Mouse (Mus musculus) megakaryocyte, embryonic 14.5 days (primary cell): ENCODE measurements around the gene Gm43518. TPM values are rescaled to one million over a fixed set of nuclear protein-coding genes. Genes with fewer than 3 reads are reported as not detected.
A peak's percentile ranks its signal among the peaks of the same experiment; 100 is the strongest.

Experiments used
- H3K27me3 ChIP-seq: replicated peaks from 2 replicates; pipeline ENCODE3; 2012; ENCODE audit warnings: inconsistent platforms
- H3K36me3 ChIP-seq: replicated peaks from 2 replicates; pipeline ENCODE3; 2012; ENCODE audit warnings: low read length, inconsistent platforms, mixed read lengths
- H3K4me1 ChIP-seq: 2 replicates; pipeline ENCODE4 v1.6.1; 2012; ENCODE audit warnings: inconsistent platforms
- H3K4me3 ChIP-seq: replicated peaks from 2 replicates; pipeline ENCODE3; 2012; ENCODE audit warnings: moderate library complexity, mild to moderate bottlenecking, inconsistent platforms
- H3K9me3 ChIP-seq: 2 replicates; pipeline ENCODE4 v1.6.1; 2012; ENCODE audit warnings: inconsistent platforms
- FLI1 ChIP-seq: IDR thresholded peaks from 2 replicates; pipeline ENCODE4 v1.6.1; 2012; ENCODE audit warnings: low read length, inconsistent platforms, mixed read lengths
- GATA1 ChIP-seq: IDR thresholded peaks from 3 replicates; pipeline ENCODE4 v1.6.1; 2012; ENCODE audit warnings: mixed read lengths, low read length, inconsistent platforms, borderline replicate concordance
- polyA plus RNA-seq: library from polyadenylated mRNA; stranded (reverse); fragments of >175 nt; gene quantifications from 2 replicates; pipeline ENCODE4 v1.2.3, GENCODE M21; 2012; ENCODE audit warnings: low replicate concordance; ENCODE audit not compliant: insufficient read depth

Gene Gm43518
- polyA plus RNA-seq, 1 experiment = not detected

DNA sequence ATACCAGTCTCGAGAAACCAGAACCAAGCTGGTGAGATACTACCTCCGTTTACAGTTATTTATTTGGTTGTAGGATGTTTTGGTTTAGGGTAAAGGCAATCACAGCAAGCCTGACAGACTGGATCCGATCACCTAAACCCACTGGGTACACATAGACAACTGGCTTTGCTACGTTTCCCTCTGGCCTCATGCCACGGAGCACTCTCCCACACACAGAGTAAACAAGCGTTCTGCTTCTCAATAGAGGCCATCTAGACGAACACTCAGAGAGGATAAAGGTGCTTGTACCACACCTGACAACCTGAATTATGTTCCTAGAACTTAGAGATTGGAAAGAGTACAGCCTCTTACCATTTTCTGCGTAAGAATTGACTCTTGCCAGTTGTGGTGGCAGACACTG is 32.9 kb downstream of the Gm43518 start:
- TF ChIP-seq FLI1 (no peak), GATA1 (no peak)
- no peaks in the 10 kb centered on the region; the same call in 1 of the 2 replicates for H3K9me3 ChIP-seq
- H3K27me3 ChIP-seq = peaks cover 12% of the 10 kb centered on the region
- H3K4me1 ChIP-seq = peaks cover 3% of the 10 kb centered on the region
- no peak overlapping the region for H3K4me3 ChIP-seq
- H3K36me3 ChIP-seq = no peaks in the 10 kb centered on the region

- TF ChIP-seq FLI1 (no peak), GATA1 (no peak)
- H3K4me3 ChIP-seq = no peak overlapping the region
- peaks cover 3% of the 10 kb centered on the region for H3K4me1 ChIP-seq
- H3K9me3 ChIP-seq = no peaks in the 10 kb centered on the region; the same call in 1 of the 2 replicates
- H3K27me3 ChIP-seq = peaks cover 12% of the 10 kb centered on the region
- H3K36me3 ChIP-seq = no peaks in the 10 kb centered on the region
Measured at GRCm38 (mm10) chr5:123961046-123961445, 33.8 kb downstream of the Gm43518 start.

GRCm38 (mm10) chr5:123964208-123964607 is 37.0 kb downstream of the Gm43518 start:
- Histone ChIP-seq H3K4me3 (no peak overlapping the region), H3K36me3 (no peaks in the 10 kb centered on the region), H3K9me3 (no peaks in the 10 kb centered on the region; the same call in 1 of the 2 replicates), H3K27me3 (peaks cover 10% of the 10 kb centered on the region), H3K4me1 (peaks cover 6% of the 10 kb centered on the region)
- TF ChIP-seq GATA1 (no peak), FLI1 (no peak)

DNA sequence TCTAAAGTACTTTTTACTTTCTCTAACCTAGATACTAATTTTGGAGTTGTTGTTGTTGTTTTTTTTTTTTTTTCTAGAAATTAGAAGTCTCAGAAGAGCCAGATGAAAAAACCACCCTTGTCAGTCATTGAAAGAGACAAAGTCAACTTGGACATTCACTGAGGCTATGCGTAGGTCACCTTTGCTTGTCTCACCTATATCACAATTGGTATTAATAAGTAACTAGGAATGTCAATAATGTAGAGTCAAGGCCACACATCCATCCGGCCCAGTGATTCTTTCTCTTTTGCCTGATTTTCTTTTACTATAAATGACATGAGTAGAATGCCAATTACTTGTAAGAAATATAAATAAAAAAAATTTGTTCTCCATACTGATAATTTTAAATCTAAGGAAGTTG is 39.5 kb downstream of the Gm43518 start:
- Histone ChIP-seq H3K36me3 (no peaks in the 10 kb centered on the region), H3K4me1 (peaks cover 6% of the 10 kb centered on the region), H3K9me3 (no peaks in the 10 kb centered on the region; the same call in 1 of the 2 replicates), H3K4me3 (no peak overlapping the region), H3K27me3 (peaks cover 19% of the 10 kb centered on the region)
- TF ChIP-seq FLI1 (no peak), GATA1 (no peak)

DNA sequence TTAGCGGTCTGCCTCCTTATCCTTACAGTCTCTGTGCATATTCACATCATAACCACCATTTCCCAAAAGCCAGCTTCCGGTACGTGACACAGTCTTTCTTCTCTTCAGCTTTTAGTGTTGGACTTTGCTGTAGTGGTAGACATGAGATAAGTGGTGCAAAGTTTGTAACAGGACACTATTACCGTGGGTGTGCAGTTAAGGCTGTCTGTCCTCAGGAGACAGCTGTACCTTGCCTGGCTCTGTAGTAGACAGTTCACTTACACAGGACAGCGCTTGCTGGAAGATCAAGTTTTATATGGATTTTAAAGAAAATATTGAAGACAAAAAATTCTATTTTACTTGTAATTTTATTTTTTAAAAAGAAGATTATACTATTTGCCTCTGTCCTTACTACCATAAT is 41.2 kb downstream of the Gm43518 start:
- Histone ChIP-seq H3K9me3 (no peaks in the 10 kb centered on the region), H3K27me3 (peaks cover 32% of the 10 kb centered on the region), H3K4me1 (peaks cover 11% of the 10 kb centered on the region), H3K36me3 (no peaks in the 10 kb centered on the region), H3K4me3 (no peak overlapping the region)
- TF ChIP-seq FLI1 = no peak
- TF ChIP-seq GATA1 = no peak

GRCm38 (mm10) chr5:123969216-123969615 is 42.0 kb downstream of the Gm43518 start:
- TF ChIP-seq FLI1 (no peak), GATA1 (no peak)
- H3K27me3 ChIP-seq = peaks cover 35% of the 10 kb centered on the region
- H3K36me3 ChIP-seq = no peaks in the 10 kb centered on the region
- no peaks in the 10 kb centered on the region for H3K9me3 ChIP-seq
- no peak overlapping the region for H3K4me3 ChIP-seq
- H3K4me1 ChIP-seq = peaks cover 18% of the 10 kb centered on the region

- H3K9me3 ChIP-seq = no peaks in the 10 kb centered on the region
- TF ChIP-seq FLI1 = no peak
- no peak for TF ChIP-seq GATA1
- H3K36me3 ChIP-seq = no peaks in the 10 kb centered on the region
- peaks cover 43% of the 10 kb centered on the region for H3K27me3 ChIP-seq
- H3K4me1 ChIP-seq = peaks cover 25% of the 10 kb centered on the region
- H3K4me3 ChIP-seq = no peak overlapping the region
Measured at GRCm38 (mm10) chr5:123970576-123970975, 43.4 kb downstream of the Gm43518 start.

DNA sequence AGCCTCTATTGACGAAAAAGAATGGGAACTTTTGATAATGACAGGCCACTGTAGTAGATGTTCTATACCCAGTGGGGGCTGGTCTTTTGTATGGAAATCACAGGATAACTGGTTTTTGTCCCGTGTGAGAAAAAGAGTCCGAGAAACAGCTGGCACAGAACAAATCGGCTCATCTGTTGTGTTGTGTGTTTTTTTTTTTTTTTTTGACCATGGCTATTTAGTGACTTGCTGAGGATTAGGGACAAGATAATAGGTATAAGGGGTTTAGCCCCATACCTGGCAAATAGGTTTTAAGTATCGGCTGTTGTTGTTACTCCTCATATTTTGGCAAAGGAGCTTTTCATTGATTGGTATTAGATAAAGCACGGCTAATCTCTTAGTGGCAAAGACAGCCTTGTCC is 45.2 kb downstream of the Gm43518 start:
- H3K9me3 ChIP-seq = no peaks in the 10 kb centered on the region
- H3K4me1 ChIP-seq = peaks cover 30% of the 10 kb centered on the region
- no peaks in the 10 kb centered on the region for H3K36me3 ChIP-seq
- TF ChIP-seq FLI1 = no peak
- H3K4me3 ChIP-seq = no peak overlapping the region
- H3K27me3 ChIP-seq = peaks cover 60% of the 10 kb centered on the region

DNA sequence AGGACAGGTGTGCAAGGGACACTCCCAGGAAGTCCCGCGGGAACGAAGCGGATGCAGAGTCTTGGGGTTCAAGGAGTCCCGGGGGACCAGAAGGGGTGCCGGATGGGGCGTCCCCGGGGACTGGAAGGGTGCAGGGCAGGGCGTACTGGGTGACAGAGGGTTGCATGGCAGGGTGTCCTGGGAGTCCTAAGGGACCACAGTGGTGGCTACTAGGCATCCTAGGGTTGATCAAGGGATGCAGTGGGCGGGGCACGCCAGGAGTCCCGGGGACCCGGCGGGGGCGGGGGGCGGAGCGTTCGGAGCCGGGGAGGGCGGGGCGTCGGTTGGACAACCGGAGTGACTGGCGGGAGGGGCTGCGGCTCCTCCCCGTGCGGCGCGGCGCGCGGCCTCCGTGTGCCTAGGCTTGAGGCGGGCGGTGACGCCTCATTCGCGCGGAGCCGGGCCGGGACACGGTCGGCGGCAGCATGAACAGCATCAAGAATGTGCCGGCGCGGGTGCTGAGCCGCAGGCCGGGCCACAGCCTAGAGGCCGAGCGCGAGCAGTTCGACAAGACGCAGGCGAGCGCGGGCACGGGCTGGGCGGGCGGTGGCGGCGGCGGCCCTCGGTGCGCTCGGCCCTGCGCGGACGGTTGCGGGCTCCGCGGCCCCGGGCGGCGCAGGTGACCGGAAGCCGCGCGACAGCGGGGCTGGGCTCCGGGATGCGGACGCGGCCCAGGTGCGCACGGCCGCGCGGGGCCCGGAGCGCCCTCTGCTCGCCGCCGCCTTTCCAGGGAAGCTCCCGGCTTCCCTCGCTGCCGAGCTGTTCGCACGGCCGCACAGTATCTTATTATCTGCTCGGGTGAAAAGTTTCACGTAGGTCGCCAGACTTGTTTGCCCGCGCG is 46.3 kb downstream of the Gm43518 start, which contains the start of gene Hip1r:
TSS of gene Hip1r (plus strand) at position 330 of the 880 bp plus-strand sequence.
- H3K4me3 ChIP-seq = peak within 1 kb of the TSS; percentile 92
- no peaks in the 10 kb centered on the region for H3K36me3 ChIP-seq
- no peak for TF ChIP-seq FLI1
- no peak for TF ChIP-seq GATA1
- peaks cover 31% of the 10 kb centered on the region for H3K4me1 ChIP-seq
- peaks cover 68% of the 10 kb centered on the region for H3K27me3 ChIP-seq
- no peaks in the 10 kb centered on the region for H3K9me3 ChIP-seq

GRCm38 (mm10) chr5:123974179-123974485 is 46.9 kb downstream of the Gm43518 start:
- Histone ChIP-seq H3K4me3 (peak overlapping the region; percentile 92), H3K4me1 (peaks cover 32% of the 10 kb centered on the region), H3K9me3 (no peaks in the 10 kb centered on the region), H3K27me3 (peaks cover 70% of the 10 kb centered on the region), H3K36me3 (no peaks in the 10 kb centered on the region)
- no peak for TF ChIP-seq GATA1
- TF ChIP-seq FLI1 = no peak
